Mouse (Mus musculus): ENCODE results near the gene Zdhhc17. TPM values are rescaled to one million over a fixed set of nuclear protein-coding genes. Genes with fewer than 3 reads are reported as not detected.

Gene Zdhhc17
- total and polyA plus RNA-seq, 3 experiments: 5.8 to 8.0 (median 7.3) TPM

DNA sequence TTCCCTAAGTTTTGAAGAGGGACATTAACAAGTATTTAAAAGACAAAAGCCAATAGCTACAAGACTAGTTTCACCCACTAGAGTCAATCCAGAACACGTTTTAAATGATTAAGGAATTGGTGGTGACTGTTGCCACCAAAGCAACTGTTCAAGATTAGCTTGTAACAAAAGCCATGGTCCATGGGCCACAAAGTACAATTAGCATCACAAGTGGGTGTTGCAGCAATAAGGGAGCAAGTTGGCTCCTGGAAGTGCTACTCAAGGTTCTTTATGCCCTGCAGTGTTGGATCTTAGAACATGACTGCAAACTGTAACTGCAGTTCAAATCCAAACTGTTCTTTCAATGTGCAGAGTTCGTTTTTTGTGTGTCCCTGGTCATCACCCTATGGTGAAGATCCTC is 32.6 kb downstream of the Zdhhc17 start:
- H3K4me2 ChIP-seq (ENCODE audit: insufficient read depth, low read depth, poor library complexity, severe bottlenecking): no peak overlapping the region
- no peaks in the 10 kb centered on the region for H3K4me1 ChIP-seq (ENCODE audit: control insufficient read depth in 1 of 2, insufficient read depth in 2 of 2)
- in situ Hi-C loops (cut with MboI; ENCODE audit: low pct_ligation_motif_present, low pct_unique_long_range_greater_than_20kb, low sequenced_read_pairs) (loop anchor here (10.0 kb wide), 1 partner anchor 183 kb away; no protein-coding TSS in a partner anchor), dilution Hi-C loops (cut with MboI; ENCODE audit: extremely low pct_ligation_motif_present, extremely low pct_unique_long_range_greater_than_20kb, low sequenced_read_pairs) (no loop called here)
- TF ChIP-seq BHLHE40 (IDR thresholded peaks at IDR 0.05; ENCODE audit: low read depth, low read length) (no peak), POLR2AphosphoS2 (IDR thresholded peaks at IDR 0.05; ENCODE audit: low read depth, low read length) (no peak), NELFE (IDR thresholded peaks at IDR 0.05; ENCODE audit: low read depth, low read length) (no peak), MAZ (IDR thresholded peaks at IDR 0.05; ENCODE audit: low read depth, low read length) (no peak), MAFK (IDR thresholded peaks at IDR 0.05; ENCODE audit: insufficient replicate concordance, low read length) (no peak), SIN3A (IDR thresholded peaks at IDR 0.05; ENCODE audit: low read length) (no peak), RAD21 (IDR thresholded peaks at IDR 0.05; ENCODE audit: low read depth, low read length) (no peak), IRF4 (IDR thresholded peaks at IDR 0.05; ENCODE audit: low read depth, low read length) (no peak), ELF1 (IDR thresholded peaks at IDR 0.05; ENCODE audit: low read depth, low read length) (no peak), JUND (conservative IDR thresholded peaks at IDR 0.05; ENCODE audit: low read depth, low read length) (no peak), ZC3H11A (IDR thresholded peaks at IDR 0.05; ENCODE audit: low read depth, low read length) (no peak), NRF1 (IDR thresholded peaks at IDR 0.05; ENCODE audit: low read depth, low read length) (no peak), CHD2 (IDR thresholded peaks at IDR 0.05; ENCODE audit: low read length) (no peak)
- peaks cover 8 to 53% of the 10 kb centered on the region in 2 experiments for H3K36me3 ChIP-seq (replicated peaks in 1 of 2; ENCODE audit: control insufficient read depth in 1 of 2, insufficient read depth in 1 of 2, low read length in 1 of 2)
- DNase-seq (ENCODE audit: extremely low read depth): no peak
- no peaks in the 10 kb centered on the region for H3K9me3 ChIP-seq (replicated peaks; ENCODE audit: low read length)
- H3K27me3 ChIP-seq (replicated peaks): no peaks in the 10 kb centered on the region
- H3K9ac ChIP-seq (ENCODE audit: insufficient read depth, low read depth): no peak overlapping the region
- no peak overlapping the region for H3K27ac ChIP-seq (ENCODE audit: insufficient read depth, low read depth)
- no peak overlapping the region for H3K4me3 ChIP-seq (replicated peaks in 1 of 3; ENCODE audit: low read depth in 2 of 3, low read length in 2 of 3, poor library complexity in 1 of 3)
- no peaks in the 10 kb centered on the region for H3K79me2 ChIP-seq (replicated peaks; ENCODE audit: control insufficient read depth, extremely low read depth, insufficient read depth, poor library complexity, severe bottlenecking)

DNA sequence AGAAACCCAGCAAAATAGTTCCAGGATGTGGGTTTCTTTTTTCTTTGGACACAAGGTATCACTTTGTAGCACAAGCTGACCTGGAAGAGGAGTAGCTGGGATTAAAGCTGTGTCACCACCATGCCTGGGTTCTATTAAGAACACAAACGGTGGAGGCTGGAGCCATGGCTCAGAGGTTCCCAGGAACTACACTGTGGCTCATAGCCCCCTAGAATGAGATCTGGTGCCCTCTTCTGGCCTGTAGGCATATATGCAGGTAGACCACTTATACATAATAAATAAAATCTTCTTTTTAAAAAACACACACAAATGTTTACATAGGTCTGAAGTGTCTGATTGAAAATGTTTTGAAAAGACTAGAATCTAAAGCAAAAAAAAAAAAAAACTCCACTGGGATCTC is 33.9 kb downstream of the Zdhhc17 start:
- in situ Hi-C loops (cut with MboI; ENCODE audit: low pct_ligation_motif_present, low pct_unique_long_range_greater_than_20kb, low sequenced_read_pairs) (loop anchor here (10.0 kb wide), 1 partner anchor 181 kb away; no protein-coding TSS in a partner anchor), dilution Hi-C loops (cut with MboI; ENCODE audit: extremely low pct_ligation_motif_present, extremely low pct_unique_long_range_greater_than_20kb, low sequenced_read_pairs) (no loop called here)
- peak; percentile 56 for DNase-seq (ENCODE audit: extremely low read depth)
- Histone ChIP-seq H3K79me2 (replicated peaks; ENCODE audit: control insufficient read depth, extremely low read depth, insufficient read depth, poor library complexity, severe bottlenecking) (no peaks in the 10 kb centered on the region), H3K4me1 (ENCODE audit: control insufficient read depth in 1 of 2, insufficient read depth in 2 of 2) (no peaks in the 10 kb centered on the region), H3K27me3 (replicated peaks) (no peaks in the 10 kb centered on the region), H3K4me3 (replicated peaks in 1 of 3; ENCODE audit: low read depth in 2 of 3, low read length in 2 of 3, poor library complexity in 1 of 3) (no peak overlapping the region), H3K9me3 (replicated peaks; ENCODE audit: low read length) (no peaks in the 10 kb centered on the region), H3K4me2 (ENCODE audit: insufficient read depth, low read depth, poor library complexity, severe bottlenecking) (no peak overlapping the region), H3K9ac (ENCODE audit: insufficient read depth, low read depth) (no peak overlapping the region), H3K36me3 (replicated peaks in 1 of 2; ENCODE audit: control insufficient read depth in 1 of 2, insufficient read depth in 1 of 2, low read length in 1 of 2) (peaks cover 13 to 55% of the 10 kb centered on the region in 2 experiments), H3K27ac (ENCODE audit: insufficient read depth, low read depth) (no peak overlapping the region)
- TF ChIP-seq RAD21 (IDR thresholded peaks at IDR 0.05; ENCODE audit: low read depth, low read length) (peak; percentile 60), CTCF (conservative IDR thresholded peaks at IDR 0.05 in 1 of 2, IDR thresholded peaks at IDR 0.05 in 1 of 2; ENCODE audit: low read depth in 2 of 2, low read length in 2 of 2) (peak; percentile 46 to 62; a peak in 3 of 4 replicates), SMC3 (IDR thresholded peaks at IDR 0.05; ENCODE audit: low read depth, low read length) (peak; percentile 31; the same call in 1 of the 2 replicates), POLR2A (IDR thresholded peaks at IDR 0.05; ENCODE audit: low read depth, low read length) (no peak)
